Mouse (Mus musculus) limb, embryonic 10.5 days (tissue): ENCODE results near the gene Tbx22. TPM values are rescaled to one million over a fixed set of nuclear protein-coding genes. Genes with fewer than 3 reads are reported as not detected.

Experiments used
- DNase-seq: peaks from one replicate; pipeline ENCODE4 v3.0.0-alpha.2; 2017; ENCODE audit warnings: low spot score
- H3K27ac ChIP-seq: fragments of 300-500 bp; sonication (generic); 2 replicates; pipeline ENCODE4 v1.5.1; 2016; ENCODE audit warnings: mild to moderate bottlenecking
- H3K27me3 ChIP-seq: fragments of 300-500 bp; sonication (generic); 2 replicates; pipeline ENCODE4 v1.6.1; 2016; ENCODE audit warnings: low read depth, mild to moderate bottlenecking; ENCODE audit not compliant: poor library complexity, severe bottlenecking
- H3K36me3 ChIP-seq: fragments of 300-500 bp; sonication (generic); 2 replicates; pipeline ENCODE4 v1.6.1; 2016; ENCODE audit warnings: mild to moderate bottlenecking, moderate library complexity
- H3K4me1 ChIP-seq: fragments of 300-500 bp; sonication (generic); 2 replicates; pipeline ENCODE4 v1.6.1; 2016
- H3K4me3 ChIP-seq: fragments of 300-500 bp; sonication (generic); 2 replicates; pipeline ENCODE4 v1.5.1; 2016; ENCODE audit warnings: mild to moderate bottlenecking, moderate library complexity
- H3K9me3 ChIP-seq: fragments of 300-500 bp; sonication (generic); replicated peaks from 2 replicates; pipeline ENCODE4 v1.6.1; 2016; ENCODE audit warnings: mild to moderate bottlenecking
- WGBS: fragments of 180-500 bp; shearing (Covaris S2); methylation state at CpG from one replicate; pipeline ENCODE4 v1.1.7; 2016; 5-methylcytosine and 5-hydroxymethylcytosine counted together
- polyA plus RNA-seq: library from polyadenylated mRNA; unstranded; fragments of >200 nt; fragmentation: Nextera tagmentation; extraction: Ambion mirVana; gene quantifications from 2 replicates; pipeline ENCODE4 v1.2.1, GENCODE M21; 2016

The Tbx22 gene
- polyA plus RNA-seq, result 0.40 and 0.54 TPM in 2 replicates

DNA sequence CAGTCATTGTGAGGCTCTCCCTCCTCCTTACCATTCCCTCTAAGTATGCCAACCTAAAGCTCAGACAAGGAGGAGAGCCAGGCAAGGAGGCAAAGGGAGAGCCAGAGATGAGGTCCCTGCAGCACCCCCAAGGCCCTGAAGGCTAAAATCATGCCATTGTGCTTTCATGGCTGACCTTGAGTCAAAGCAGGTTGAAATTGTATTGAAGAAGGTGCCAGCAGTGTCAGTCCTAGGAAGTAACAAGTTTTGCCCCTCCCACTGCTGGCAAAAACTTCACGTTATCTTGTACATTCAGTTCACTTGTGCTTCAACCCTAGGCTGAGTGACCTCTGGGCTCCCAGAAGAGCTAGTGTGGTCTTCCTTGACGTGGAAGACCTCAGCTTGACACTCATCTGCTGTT is at the start of gene Tbx22:
Gene Tbx22 (plus strand): TSS at position 301 of the 400 bp plus-strand sequence.
- Histone ChIP-seq H3K4me3 (no peak within 1 kb of the TSS), H3K36me3 (no peaks in the 10 kb centered on the region), H3K9me3 (no peaks in the 10 kb centered on the region), H3K27ac (no peak within 1 kb of the TSS), H3K4me1 (no peaks in the 10 kb centered on the region), H3K27me3 (0 out of 2 replicates have a peak, but pooled peaks cover 4% of the 10 kb centered on the region)
- 68% methylated on average over 2 of the region's 2 CpGs for WGBS
- DNase-seq, result no peak

- no peak overlapping the region for H3K27ac ChIP-seq
- H3K36me3 ChIP-seq, result no peaks in the 10 kb centered on the region
- 26% methylated on average over 1 of the region's 1 CpGs for WGBS
- H3K4me3 ChIP-seq, result no peak overlapping the region
- H3K4me1 ChIP-seq, result no peaks in the 10 kb centered on the region
- DNase-seq, result no peak
- H3K9me3 ChIP-seq, result no peaks in the 10 kb centered on the region
- 0 out of 2 replicates have a peak, but pooled peaks cover 7% of the 10 kb centered on the region for H3K27me3 ChIP-seq
Measured at GRCm38 (mm10) chrX:107668677-107669076, 913 bp downstream of the Tbx22 start.

DNA sequence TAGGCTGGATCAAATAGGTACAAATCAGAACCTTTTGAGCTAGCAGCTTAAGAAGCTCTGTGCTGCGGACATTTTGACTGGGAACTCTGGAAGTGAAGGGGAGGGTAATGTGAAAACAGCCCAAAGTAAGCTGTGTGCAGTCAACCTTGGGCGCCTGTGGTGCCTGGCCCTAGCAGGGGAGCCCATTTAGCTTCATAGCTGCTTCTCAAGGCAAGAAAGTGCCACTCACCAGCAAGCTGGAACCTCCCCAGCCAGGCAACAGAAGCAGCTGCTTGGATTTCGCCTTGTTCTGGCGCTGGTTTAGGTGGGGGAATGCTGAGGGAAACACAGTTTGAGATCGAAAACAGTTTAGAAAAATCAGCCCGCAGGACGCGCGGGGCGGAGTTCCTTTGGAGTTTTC is 11.4 kb downstream of the Tbx22 start:
- peak; percentile 32 for DNase-seq
- Histone ChIP-seq H3K36me3 (no peaks in the 10 kb centered on the region), H3K4me1 (no peaks in the 10 kb centered on the region), H3K4me3 (peak overlapping the region; percentile 42), H3K27ac (no peak overlapping the region), H3K9me3 (no peaks in the 10 kb centered on the region), H3K27me3 (peaks cover 63% of the 10 kb centered on the region)
- WGBS, result 10% methylated on average over 10 of the region's 10 CpGs

DNA sequence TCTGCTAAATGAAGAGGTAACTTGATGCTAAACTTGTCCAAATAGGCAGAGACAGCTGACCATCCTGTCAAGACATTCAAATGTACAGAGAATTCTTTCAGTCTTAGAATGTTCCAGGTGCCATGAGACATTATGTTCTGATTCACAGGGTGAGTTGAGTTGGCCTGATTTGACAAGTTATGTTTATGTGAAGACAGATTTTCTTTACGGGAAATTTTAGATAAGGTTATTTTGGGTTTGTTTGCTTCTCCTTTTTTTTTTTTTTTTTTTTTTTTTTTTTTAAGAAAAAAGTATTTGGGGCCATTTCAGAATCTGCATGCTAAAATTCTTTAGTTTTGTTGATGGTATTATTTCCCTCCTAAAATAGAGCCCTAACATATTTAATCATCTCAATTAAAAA is 40.8 kb downstream of the Tbx22 start:
- H3K36me3 ChIP-seq, result no peaks in the 10 kb centered on the region
- H3K4me3 ChIP-seq, result no peak overlapping the region
- DNase-seq, result no peak
- no peaks in the 10 kb centered on the region for H3K9me3 ChIP-seq
- H3K4me1 ChIP-seq, result no peaks in the 10 kb centered on the region
- no peak overlapping the region for H3K27ac ChIP-seq
- whole genome bisulfite sequencing, result 100% methylated on average over 1 of the region's 1 CpGs
- H3K27me3 ChIP-seq, result no peaks in the 10 kb centered on the region

- Histone ChIP-seq H3K27ac (no peak overlapping the region), H3K4me3 (no peak overlapping the region), H3K4me1 (no peaks in the 10 kb centered on the region), H3K36me3 (no peaks in the 10 kb centered on the region), H3K27me3 (no peaks in the 10 kb centered on the region), H3K9me3 (no peaks in the 10 kb centered on the region)
- DNase-seq, result no peak
- 30% methylated on average over 1 of the region's 1 CpGs for WGBS
Measured at GRCm38 (mm10) chrX:107723541-107723940, 55.8 kb downstream of the Tbx22 start.

Other genes with a start within 250 kb of the Tbx22 start
- gene Tent5d, start 124.6 kb downstream of the Tbx22 start, polyA plus RNA-seq, result 0.23 and 0.36 TPM in 2 replicates
- gene 2610002M06Rik, start 148.4 kb downstream of the Tbx22 start, polyA plus RNA-seq, result 5.0 and 5.6 TPM in 2 replicates